Mouse (Mus musculus) ES-Bruce4 (cell line): ENCODE measurements around the gene Rnf186. TPM values are rescaled to one million over a fixed set of nuclear protein-coding genes. Genes with fewer than 3 reads are reported as not detected.

Experiments used
- H3K27ac ChIP-seq: 2 replicates; pipeline ENCODE4 v1.5.1; 2012; ENCODE audit warnings: low read length, inconsistent platforms; ENCODE audit not compliant: insufficient read depth
- H3K27me3 ChIP-seq: 2 replicates; pipeline ENCODE4 v1.6.1; 2012; ENCODE audit warnings: mild to moderate bottlenecking, low read length, inconsistent platforms; ENCODE audit not compliant: control insufficient read depth, poor library complexity, insufficient read depth, severe bottlenecking
- H3K36me3 ChIP-seq: 2 replicates; pipeline ENCODE4 v1.6.1; 2012; ENCODE audit warnings: inconsistent platforms, mild to moderate bottlenecking, low read length, moderate library complexity; ENCODE audit not compliant: control insufficient read depth, poor library complexity, insufficient read depth, severe bottlenecking
- H3K4me1 ChIP-seq: one replicate; pipeline ENCODE4 v1.8.1; 2011; ENCODE audit warnings: low read length; ENCODE audit not compliant: control insufficient read depth, insufficient read depth
- H3K4me3 ChIP-seq: 2 replicates; pipeline ENCODE4 v1.5.1; 2011; ENCODE audit warnings: low read depth, mild to moderate bottlenecking, low read length
- H3K9ac ChIP-seq: 2 replicates; pipeline ENCODE4 v1.6.1; 2012; ENCODE audit warnings: low read depth, mild to moderate bottlenecking, inconsistent platforms; ENCODE audit not compliant: poor library complexity, severe bottlenecking
- H3K9me3 ChIP-seq: replicated peaks from 2 replicates; pipeline ENCODE4 v1.6.1; 2012; ENCODE audit warnings: mild to moderate bottlenecking, low read length, inconsistent platforms; ENCODE audit not compliant: control insufficient read depth, poor library complexity, insufficient read depth, severe bottlenecking
- CTCF ChIP-seq: IDR thresholded peaks from one replicate; pipeline ENCODE4 v1.8.1; 2011; ENCODE audit warnings: low read depth, low read length
- EP300 ChIP-seq: IDR thresholded peaks from 2 replicates; pipeline ENCODE4 v1.6.1; 2011; ENCODE audit warnings: low read depth, low read length; ENCODE audit not compliant: insufficient read depth
- POLR2A ChIP-seq: IDR thresholded peaks from one replicate; pipeline ENCODE4 v1.8.1; 2011; ENCODE audit warnings: low read length; ENCODE audit not compliant: insufficient read depth
- polyA plus RNA-seq: library from polyadenylated mRNA; stranded (reverse); fragments of >200 nt; gene quantifications from 2 replicates; pipeline ENCODE4 v1.2.4, GENCODE M21; 2011; ENCODE audit warnings: low read depth; ENCODE audit not compliant: missing spikeins, insufficient read depth, insufficient read length

Rnf186 gene
- polyA plus RNA-seq: not detected in 2 replicates

DNA sequence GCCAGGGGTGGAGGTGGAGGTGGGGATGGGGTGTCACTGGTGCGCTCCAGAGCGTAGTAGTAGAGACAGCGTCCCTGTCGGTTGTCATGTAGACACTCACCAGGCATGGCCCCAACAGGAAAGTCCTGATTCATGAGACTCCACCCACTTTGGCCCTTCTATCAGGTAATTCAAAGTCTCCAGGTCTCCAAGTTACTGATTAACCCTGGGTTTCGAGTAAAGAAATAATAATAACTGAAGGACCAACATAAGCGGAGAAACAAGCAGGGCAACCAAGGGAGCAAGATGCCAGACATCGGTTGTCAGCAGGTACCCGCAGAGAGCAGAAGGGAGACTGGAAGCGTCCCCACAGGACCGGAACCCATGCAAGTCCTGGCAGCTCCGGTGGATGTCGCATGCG, at the start of gene Rnf186:
Rnf186 (plus strand) TSS at position 247 of the 400 bp plus-strand sequence.
- Histone ChIP-seq H3K27ac (no peak within 1 kb of the TSS), H3K9me3 (no peaks in the 10 kb centered on the region), H3K9ac (no peak within 1 kb of the TSS), H3K27me3 (no peaks in the 10 kb centered on the region), H3K4me1 (no peaks in the 10 kb centered on the region), H3K36me3 (no peaks in the 10 kb centered on the region), H3K4me3 (no peak within 1 kb of the TSS)
- TF ChIP-seq EP300 (no peak), POLR2A (no peak), CTCF (no peak)

DNA sequence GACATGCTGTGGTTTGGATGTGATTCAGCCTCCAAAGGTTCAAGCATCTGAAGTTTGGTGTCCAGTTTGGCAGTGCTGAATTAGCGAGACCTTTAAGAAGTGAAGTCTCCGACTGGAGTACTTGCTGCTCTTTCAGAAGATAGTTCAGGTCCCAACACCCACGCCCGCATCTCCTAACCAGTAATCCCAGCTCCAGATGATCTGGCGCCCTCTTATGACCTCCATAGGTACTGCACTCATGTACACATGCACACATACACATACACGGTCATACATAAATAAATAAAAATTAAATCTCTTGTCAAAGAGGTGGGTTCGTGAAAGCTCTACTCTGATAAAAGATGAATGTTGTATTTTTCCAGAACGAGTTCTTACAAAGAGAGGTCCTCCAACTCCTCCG, 49.6 kb upstream of the Rnf186 start:
- no peak overlapping the region for H3K9ac ChIP-seq
- TF ChIP-seq CTCF (peak; percentile 40), EP300 (no peak), POLR2A (no peak)
- H3K4me3 ChIP-seq: no peak overlapping the region
- no peaks in the 10 kb centered on the region for H3K27me3 ChIP-seq
- H3K4me1 ChIP-seq: no peaks in the 10 kb centered on the region
- no peak overlapping the region for H3K27ac ChIP-seq
- H3K36me3 ChIP-seq: no peaks in the 10 kb centered on the region
- H3K9me3 ChIP-seq: no peaks in the 10 kb centered on the region

DNA sequence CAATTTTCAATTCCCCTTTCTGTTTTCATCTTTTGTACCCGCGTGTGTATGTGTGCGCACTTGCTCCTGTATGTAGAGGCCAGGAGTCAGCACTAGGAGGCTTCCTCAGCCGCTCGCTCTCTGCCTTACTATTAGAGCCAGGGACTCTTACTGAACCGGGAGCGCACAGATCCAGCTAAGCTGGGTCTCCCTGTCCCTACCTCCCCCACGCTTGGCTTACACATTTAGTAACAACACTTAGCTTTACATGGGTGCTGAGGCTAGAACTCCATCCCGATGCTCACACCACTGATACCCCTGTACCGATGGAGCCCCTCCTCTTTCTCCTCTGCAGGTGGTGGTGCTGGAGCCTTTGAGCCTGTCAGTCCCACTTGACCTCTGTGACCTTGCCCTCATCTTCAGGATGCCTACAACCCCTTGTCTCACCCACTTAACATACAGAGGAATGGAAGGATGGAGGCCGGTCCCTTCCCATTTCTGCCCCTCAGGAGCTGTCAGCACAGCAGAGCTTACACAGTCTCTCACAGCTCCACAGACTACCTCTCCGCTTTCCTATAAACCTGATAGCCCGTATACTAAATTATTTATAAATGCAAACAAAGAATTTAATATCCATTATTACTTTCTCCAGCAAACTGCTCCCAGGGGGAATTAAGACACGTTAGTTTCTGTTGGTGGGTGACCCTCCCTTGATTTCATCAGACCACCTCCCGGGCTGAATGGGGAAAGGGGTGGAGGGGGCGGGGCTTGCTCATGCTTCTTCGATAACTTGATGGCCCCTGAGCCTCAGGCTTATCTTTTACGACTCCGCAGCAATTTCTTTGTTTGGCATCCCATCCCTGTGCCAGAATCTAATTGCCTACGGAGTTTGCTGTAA, 45.4 kb upstream of the Rnf186 start:
- Histone ChIP-seq H3K9me3 (no peaks in the 10 kb centered on the region), H3K4me3 (peak overlapping the region; percentile 38), H3K27ac (no peak overlapping the region), H3K4me1 (no peaks in the 10 kb centered on the region), H3K36me3 (no peaks in the 10 kb centered on the region), H3K27me3 (no peaks in the 10 kb centered on the region), H3K9ac (no peak overlapping the region)
- TF ChIP-seq CTCF (no peak), EP300 (no peak), POLR2A (no peak)

DNA sequence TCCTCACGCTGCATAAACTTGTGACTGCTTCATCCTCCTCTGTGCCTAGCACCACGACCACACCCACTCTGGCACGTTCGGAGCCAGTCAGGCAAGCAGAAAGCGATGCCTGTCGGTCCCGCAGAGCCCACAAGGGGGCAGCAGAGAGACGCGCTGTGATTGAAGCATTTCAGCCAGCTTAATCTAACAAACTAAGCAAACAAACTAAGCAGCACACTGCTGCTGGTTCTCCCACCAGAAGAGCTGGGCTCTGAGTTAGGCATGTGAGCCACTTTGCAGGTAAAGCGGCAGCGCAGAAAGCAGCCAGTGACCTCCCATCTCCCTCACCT, 44.8 kb upstream of the Rnf186 start:
- TF ChIP-seq CTCF: peak; percentile 99
- TF ChIP-seq POLR2A: no peak
- 0 out of 2 replicates have a peak, but pooled peaks have one; percentile 4 for TF ChIP-seq EP300
- no peak overlapping the region for H3K27ac ChIP-seq
- H3K9me3 ChIP-seq: no peaks in the 10 kb centered on the region
- H3K27me3 ChIP-seq: no peaks in the 10 kb centered on the region
- H3K36me3 ChIP-seq: no peaks in the 10 kb centered on the region
- H3K4me1 ChIP-seq: no peaks in the 10 kb centered on the region
- no peak overlapping the region for H3K9ac ChIP-seq
- peak overlapping the region; percentile 38 for H3K4me3 ChIP-seq

DNA sequence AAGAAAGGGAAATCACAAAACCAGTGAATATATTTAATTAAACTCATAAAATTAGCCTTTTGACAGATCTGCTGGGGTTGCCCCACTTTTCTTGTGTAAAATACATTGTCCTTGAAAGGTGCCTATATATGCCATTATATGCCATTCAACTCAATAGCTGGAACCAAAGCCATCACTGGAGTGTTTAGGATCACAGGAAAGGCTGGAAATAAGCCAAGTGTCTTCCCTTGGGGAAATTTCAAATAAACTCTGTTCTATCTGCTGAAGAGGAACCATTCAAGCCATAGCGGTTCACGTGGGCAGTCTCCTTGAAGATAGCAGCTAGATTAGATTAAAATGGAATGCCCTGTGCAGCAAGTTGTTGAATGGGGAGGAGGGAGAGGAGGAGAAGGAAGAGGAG, 41.4 kb upstream of the Rnf186 start:
- H3K27me3 ChIP-seq: no peaks in the 10 kb centered on the region
- no peaks in the 10 kb centered on the region for H3K9me3 ChIP-seq
- H3K4me1 ChIP-seq: no peaks in the 10 kb centered on the region
- no peak overlapping the region for H3K9ac ChIP-seq
- H3K36me3 ChIP-seq: no peaks in the 10 kb centered on the region
- no peak overlapping the region for H3K4me3 ChIP-seq
- TF ChIP-seq CTCF (no peak), POLR2A (no peak), EP300 (no peak)
- H3K27ac ChIP-seq: no peak overlapping the region

DNA sequence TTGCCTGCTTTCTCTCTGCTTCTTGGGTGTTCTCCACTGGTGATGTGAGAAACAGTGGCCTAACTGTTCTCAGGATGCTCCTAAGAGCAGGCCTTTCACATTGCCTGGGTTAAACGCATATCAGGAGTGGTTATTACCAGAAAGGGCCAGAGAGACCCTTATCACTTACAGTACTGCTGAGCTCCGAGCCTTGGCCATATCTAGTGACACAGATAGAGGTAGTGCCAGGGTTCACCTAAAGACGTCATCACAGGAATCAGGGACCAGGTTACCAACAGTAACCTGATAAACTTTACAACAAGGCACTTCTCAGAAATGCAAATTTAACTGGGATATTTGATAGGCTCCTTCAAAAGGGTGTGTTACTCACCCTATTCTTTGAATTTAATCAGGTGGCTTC, 33.0 kb upstream of the Rnf186 start:
- Histone ChIP-seq H3K4me1 (no peaks in the 10 kb centered on the region), H3K9ac (no peak overlapping the region), H3K27ac (no peak overlapping the region), H3K27me3 (no peaks in the 10 kb centered on the region), H3K36me3 (no peaks in the 10 kb centered on the region), H3K4me3 (no peak overlapping the region), H3K9me3 (no peaks in the 10 kb centered on the region)
- TF ChIP-seq EP300 (no peak), CTCF (no peak), POLR2A (no peak)
